Mouse (Mus musculus): ENCODE measurements around the gene Gm4498. TPM values are rescaled to one million over a fixed set of nuclear protein-coding genes. Genes with fewer than 3 reads are reported as not detected.
"Not testable (repeated sequence)": the region's sequence is repeated elsewhere in the genome, so short reads cannot be mapped to it uniquely, and the experiment has no call there.

Gene Gm4498
- not detected for total RNA-seq (2021)
- long read RNA-seq: 0 reads

DNA sequence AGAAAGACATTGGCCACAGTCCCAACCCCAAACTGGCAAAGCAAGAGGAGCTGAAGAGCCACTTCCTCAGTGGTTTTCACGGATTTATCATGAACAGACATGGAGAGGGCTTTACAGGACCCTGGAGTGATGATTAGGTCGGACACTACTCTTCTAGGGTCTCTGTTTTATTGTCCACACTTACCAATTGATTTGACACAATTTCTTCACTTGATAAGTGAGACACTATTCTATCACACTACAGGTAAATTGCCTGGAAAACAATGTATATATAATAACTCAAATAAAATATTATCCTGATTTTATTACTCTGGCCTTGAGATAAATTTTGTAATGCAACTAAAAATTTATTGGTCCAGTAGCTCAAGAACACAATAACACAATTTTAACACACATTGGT, at the start of gene Gm4498:
Gene Gm4498 (minus strand): TSS at position 101 of the 400 bp plus-strand sequence.
- DNase-seq (ENCODE audit: low spot score in 2 of 2): not testable (repeated sequence)

DNA sequence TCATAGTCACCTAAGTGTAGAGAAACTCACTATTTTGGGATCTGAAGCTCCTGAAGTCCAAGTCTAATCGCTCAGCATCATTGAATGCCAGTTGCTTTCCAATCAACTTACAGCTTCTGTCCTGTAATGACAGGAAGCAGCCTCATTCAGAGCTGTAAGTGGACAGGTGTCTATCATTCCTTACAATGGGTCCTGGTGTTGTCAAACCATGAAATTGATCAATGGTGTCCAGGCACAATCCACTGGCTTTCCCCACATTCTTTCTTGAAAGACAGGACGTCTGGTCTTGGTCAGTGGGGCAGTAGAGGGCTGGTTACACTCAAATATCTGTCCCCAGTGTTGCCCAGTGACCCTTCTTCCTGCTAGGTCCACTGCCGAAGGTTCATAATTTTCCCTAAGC, 29.1 kb upstream of the Gm4498 start, which contains the start of gene Gm5890:
Gene Gm5890 (minus strand): TSS at position 101 of the 400 bp plus-strand sequence.
- not testable (repeated sequence) for DNase-seq (ENCODE audit: low spot score in 2 of 2)

DNA sequence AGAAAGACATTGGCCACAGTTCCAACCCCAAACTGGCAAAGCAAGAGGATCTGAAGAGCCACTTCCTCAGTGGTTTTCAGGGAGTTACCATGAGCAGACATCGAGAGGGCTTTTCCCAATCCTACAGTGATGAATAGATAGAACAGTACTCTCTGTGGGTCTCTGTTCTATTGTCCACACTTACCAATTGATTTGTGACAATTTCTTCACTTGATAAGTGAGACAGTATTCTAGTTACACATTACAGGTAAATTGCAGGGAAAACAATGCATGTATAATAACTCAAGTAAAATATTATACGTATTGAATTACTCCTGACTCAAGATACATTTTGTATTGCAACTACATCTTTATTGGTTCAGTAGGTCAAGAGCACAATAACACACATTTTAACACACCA, 28.1 kb downstream of the Gm4498 start, which contains the start of gene Gm6164:
Gene Gm6164 (minus strand): TSS at position 101 of the 400 bp plus-strand sequence.
- not testable (repeated sequence) for DNase-seq (ENCODE audit: low spot score in 2 of 2)

DNA sequence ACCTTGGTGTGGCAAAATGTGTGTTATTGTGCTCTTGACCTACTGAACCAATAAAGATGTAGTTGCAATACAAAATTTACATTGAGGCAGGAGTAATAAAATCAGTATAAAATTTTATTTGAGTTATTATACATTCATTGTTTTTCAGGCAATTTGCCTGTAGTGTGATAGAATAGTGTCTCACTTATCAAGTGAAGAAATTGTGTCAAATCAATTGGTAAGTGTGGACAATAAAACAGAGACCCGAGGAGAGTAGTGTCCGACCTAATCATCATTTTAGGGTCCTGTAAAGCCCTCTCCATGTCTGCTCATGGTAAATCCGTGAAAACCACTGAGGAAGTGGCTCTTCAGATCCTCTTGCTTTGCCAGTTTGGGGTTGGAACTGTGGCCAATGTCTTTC, 40.2 kb downstream of the Gm4498 start, which contains the start of gene Vmn1r95:
Gene Vmn1r95 (plus strand): TSS at position 301 of the 400 bp plus-strand sequence.
- not testable (repeated sequence) for DNase-seq (ENCODE audit: low spot score in 2 of 2)

Other genes starting within 250 kb of the Gm4498 start
- gene Nlrp9b, start 242.4 kb downstream of the Gm4498 start, total RNA-seq (2021): not detected
- gene Vmn1r91, start 134.1 kb downstream of the Gm4498 start, total RNA-seq (2021): not detected
- gene Gm16442, start 111.2 kb downstream of the Gm4498 start, total RNA-seq (2021): not detected
- not detected for gene Vmn1r93, start 94.7 kb downstream of the Gm4498 start, total RNA-seq (2021)
- gene Vmn1r94, start 65.5 kb downstream of the Gm4498 start, total RNA-seq (2021): not detected
- not detected for gene Vmn1r95, start 40.1 kb downstream of the Gm4498 start, total RNA-seq (2021)
- not detected for gene Gm6164, start 28.2 kb downstream of the Gm4498 start, total RNA-seq (2021)
- gene Gm5890, start 29.0 kb upstream of the Gm4498 start, total RNA-seq (2021): not detected
- not detected for gene Gm4133, start 100.2 kb upstream of the Gm4498 start, total RNA-seq (2021)
- gene Gm5728, start 141.6 kb upstream of the Gm4498 start, total RNA-seq (2021): not detected
- gene Vmn1r100, start 184.1 kb upstream of the Gm4498 start, total RNA-seq (2021): not detected
- gene Vmn1r101, start 208.8 kb upstream of the Gm4498 start, total RNA-seq (2021): not detected
- not detected for gene Gm10670, start 241.1 kb upstream of the Gm4498 start, total RNA-seq (2021)

Measured in layer of hippocampus, postnatal 10 days (tissue).